Mouse (Mus musculus) hindbrain, embryonic 11.5 days (tissue): ENCODE results near the gene Tbc1d10b. TPM values are rescaled to one million over a fixed set of nuclear protein-coding genes. Genes with fewer than 3 reads are reported as not detected.
A peak's percentile ranks its signal among the peaks of the same experiment; 100 is the strongest.

Experiments
- ATAC-seq: fragments of 200-750 bp; cut with Nextera tagmentation; 2 replicates; pipeline ENCODE4 v1.8.0; 2017; ENCODE audit warnings: mild to moderate bottlenecking, moderate TSS enrichment, moderate library complexity; ENCODE audit not compliant: low FRiP score
- DNase-seq: peaks from one replicate; pipeline ENCODE4 v3.0.0-alpha.2; 2015; ENCODE audit warnings: low spot score
- H3K27ac ChIP-seq: fragments of 300-500 bp; sonication (generic); 2 replicates; pipeline ENCODE4 v1.5.1; 2014; ENCODE audit warnings: mild to moderate bottlenecking, low read depth, low read length
- H3K27me3 ChIP-seq: fragments of 300-500 bp; sonication (generic); 2 replicates; pipeline ENCODE4 v1.6.1; 2014; ENCODE audit warnings: mild to moderate bottlenecking, low read length, moderate library complexity, mixed read lengths; ENCODE audit not compliant: control insufficient read depth, insufficient read depth
- H3K36me3 ChIP-seq: fragments of 300-500 bp; sonication (generic); 2 replicates; pipeline ENCODE4 v1.6.1; 2014; ENCODE audit warnings: mild to moderate bottlenecking, low read length, moderate library complexity, mixed read lengths; ENCODE audit not compliant: control insufficient read depth, insufficient read depth
- H3K4me1 ChIP-seq: fragments of 300-500 bp; sonication (generic); replicated peaks from 2 replicates; pipeline ENCODE4 v1.6.1; 2014; ENCODE audit warnings: low read length, mixed read lengths; ENCODE audit not compliant: control insufficient read depth, insufficient read depth
- H3K4me2 ChIP-seq: fragments of 300-500 bp; sonication (generic); replicated peaks from 2 replicates; pipeline ENCODE4 v1.6.1; 2014; ENCODE audit warnings: mild to moderate bottlenecking, low read depth, low read length
- H3K4me3 ChIP-seq: fragments of 300-500 bp; sonication (generic); 2 replicates; pipeline ENCODE4 v1.5.1; 2014; ENCODE audit warnings: low read depth, low read length
- H3K9ac ChIP-seq: fragments of 300-500 bp; sonication (generic); 2 replicates; pipeline ENCODE4 v1.6.1; 2014; ENCODE audit warnings: low read depth, low read length
- H3K9me3 ChIP-seq: fragments of 300-500 bp; sonication (generic); 2 replicates; pipeline ENCODE4 v1.6.1; 2016; ENCODE audit warnings: low read length; ENCODE audit not compliant: control insufficient read depth
- WGBS: fragments of 180-500 bp; shearing (Covaris S2); extraction: QIAGEN DNeasy Blood & Tissue Kit; methylation state at CpG from one replicate; pipeline ENCODE4 v1.1.7; 2014; 5-methylcytosine and 5-hydroxymethylcytosine counted together
- polyA plus RNA-seq: library from polyadenylated mRNA; unstranded; fragments of >200 nt; fragmentation: Nextera tagmentation; extraction: Ambion mirVana; gene quantifications from 2 replicates; pipeline ENCODE4 v1.2.1, GENCODE M21; 2014

Tbc1d10b gene
- polyA plus RNA-seq, 1 experiment from 2014 or later = 19.1 TPM

- H3K27me3 ChIP-seq = no peaks in the 10 kb centered on the region
- ATAC-seq (no peak), DNase-seq (no peak)
- H3K9me3 ChIP-seq = no peaks in the 10 kb centered on the region
- H3K4me3 ChIP-seq = peak overlapping the region; percentile 96
- 12% methylated on average over 20 of the region's 20 CpGs for WGBS
- peaks cover 18% of the 10 kb centered on the region for H3K36me3 ChIP-seq
- H3K9ac ChIP-seq = peak overlapping the region; percentile 99
- peaks cover 9% of the 10 kb centered on the region for H3K4me1 ChIP-seq
- H3K27ac ChIP-seq = peak overlapping the region; percentile 99
- H3K4me2 ChIP-seq = peak overlapping the region; percentile 55
These were observed 23.8 kb upstream of the Tbc1d10b start for GRCm38 (mm10) chr7:127231826-127232621.

- no peaks in the 10 kb centered on the region for H3K9me3 ChIP-seq
- H3K9ac ChIP-seq = peak overlapping the region; percentile 99; the same call in 1 of the 2 replicates
- DNase-seq (no peak), ATAC-seq (no peak)
- peak overlapping the region; percentile 55 for H3K4me2 ChIP-seq
- 87% methylated on average over 3 of the region's 3 CpGs for WGBS
- peak overlapping the region; percentile 96 for H3K4me3 ChIP-seq
- peaks cover 9% of the 10 kb centered on the region for H3K4me1 ChIP-seq
- 0 out of 2 replicates have a peak overlapping the region, but pooled peaks have one; percentile 99 for H3K27ac ChIP-seq
- H3K27me3 ChIP-seq = no peaks in the 10 kb centered on the region
- H3K36me3 ChIP-seq = peaks cover 12% of the 10 kb centered on the region
These were observed 23.1 kb upstream of the Tbc1d10b start for GRCm38 (mm10) chr7:127231376-127231775.

GRCm38 (mm10) chr7:127228615-127229303, 20.5 kb upstream of the Tbc1d10b start:
- Histone ChIP-seq H3K4me3 (no peak overlapping the region), H3K4me1 (peaks cover 9% of the 10 kb centered on the region), H3K27me3 (no peaks in the 10 kb centered on the region), H3K27ac (no peak overlapping the region), H3K36me3 (no peaks in the 10 kb centered on the region), H3K9me3 (no peaks in the 10 kb centered on the region), H3K4me2 (no peak overlapping the region), H3K9ac (no peak overlapping the region)
- 73% methylated on average over 4 of the region's 4 CpGs for WGBS
- DNase-seq (peak; percentile 82), ATAC-seq (no peak)

GRCm38 (mm10) chr7:127225147-127225995, 17.1 kb upstream of the Tbc1d10b start:
- no peaks in the 10 kb centered on the region for H3K9me3 ChIP-seq
- no peak overlapping the region for H3K27ac ChIP-seq
- no peak for DNase-seq
- H3K4me2 ChIP-seq = no peak overlapping the region
- H3K4me3 ChIP-seq = no peak overlapping the region
- no peak for ATAC-seq
- no peak overlapping the region for H3K9ac ChIP-seq
- 86% methylated on average over 11 of the region's 11 CpGs for WGBS
- no peaks in the 10 kb centered on the region for H3K27me3 ChIP-seq
- peaks cover under 1% of the 10 kb centered on the region; the same call in 1 of the 2 replicates for H3K4me1 ChIP-seq
- no peaks in the 10 kb centered on the region for H3K36me3 ChIP-seq

- Histone ChIP-seq H3K27me3 (no peaks in the 10 kb centered on the region), H3K4me1 (no peaks in the 10 kb centered on the region), H3K27ac (no peak overlapping the region), H3K9ac (no peak overlapping the region), H3K4me3 (no peak overlapping the region), H3K4me2 (no peak overlapping the region), H3K9me3 (no peaks in the 10 kb centered on the region), H3K36me3 (no peaks in the 10 kb centered on the region)
- no peak for DNase-seq
- no peak for ATAC-seq
- WGBS = 91% methylated on average over 6 of the region's 6 CpGs
These were observed 16.3 kb upstream of the Tbc1d10b start for GRCm38 (mm10) chr7:127224616-127225015.

- WGBS = 87% methylated on average over 6 of the region's 6 CpGs
- no peaks in the 10 kb centered on the region for H3K9me3 ChIP-seq
- ATAC-seq (no peak), DNase-seq (no peak)
- no peak overlapping the region for H3K9ac ChIP-seq
- H3K36me3 ChIP-seq = no peaks in the 10 kb centered on the region
- no peak overlapping the region for H3K4me2 ChIP-seq
- H3K27ac ChIP-seq = no peak overlapping the region
- H3K4me1 ChIP-seq = no peaks in the 10 kb centered on the region
- no peaks in the 10 kb centered on the region for H3K27me3 ChIP-seq
- H3K4me3 ChIP-seq = no peak overlapping the region
These were observed 15.5 kb upstream of the Tbc1d10b start for GRCm38 (mm10) chr7:127223515-127224478.

- Histone ChIP-seq H3K4me3 (no peak overlapping the region), H3K27me3 (no peaks in the 10 kb centered on the region), H3K27ac (no peak overlapping the region), H3K4me2 (no peak overlapping the region), H3K9me3 (no peaks in the 10 kb centered on the region), H3K36me3 (no peaks in the 10 kb centered on the region), H3K4me1 (no peaks in the 10 kb centered on the region), H3K9ac (no peak overlapping the region)
- 95% methylated on average over 3 of the region's 3 CpGs for WGBS
- ATAC-seq (no peak), DNase-seq (no peak)
These were observed 14.8 kb upstream of the Tbc1d10b start for GRCm38 (mm10) chr7:127223106-127223505.

- Histone ChIP-seq H3K27ac (no peak overlapping the region), H3K36me3 (no peaks in the 10 kb centered on the region), H3K9ac (no peak overlapping the region), H3K27me3 (no peaks in the 10 kb centered on the region), H3K4me2 (no peak overlapping the region), H3K4me3 (no peak overlapping the region), H3K9me3 (no peaks in the 10 kb centered on the region), H3K4me1 (no peaks in the 10 kb centered on the region)
- WGBS = 84% methylated on average over 6 of the region's 6 CpGs
- DNase-seq (no peak), ATAC-seq (no peak)
These were observed 12.2 kb upstream of the Tbc1d10b start for GRCm38 (mm10) chr7:127220440-127220839.
